Mouse (Mus musculus) heart, embryonic 14.5 days (tissue): ENCODE results near the gene Nolc1. TPM values are rescaled to one million over a fixed set of nuclear protein-coding genes. Genes with fewer than 3 reads are reported as not detected.
"Not testable (repeated sequence)": the region's sequence is repeated elsewhere in the genome, so short reads cannot be mapped to it uniquely, and the experiment has no call there.

ENCODE experiments used
- ATAC-seq: fragments of 200-750 bp; cut with Nextera tagmentation; 2 replicates; pipeline ENCODE4 v1.8.0; 2017; ENCODE audit warnings: low read depth, moderate TSS enrichment; ENCODE audit not compliant: insufficient number of reproducible peaks, insufficient read depth, low FRiP score
- H3K27ac ChIP-seq, 2 experiments: fragments of 200-500 bp in 1 of 2; fragments of 300-500 bp in 1 of 2; sonication (generic) in 1 of 2; replicated peaks in 1 of 2; 2 replicates each; pipeline ENCODE4 v1.5.1; 2012 to 2014; ENCODE audit warnings: low read depth in 2 of 2, low read length in 2 of 2, control low read depth in 1 of 2, mild to moderate bottlenecking in 1 of 2, mixed read lengths in 1 of 2; ENCODE audit not compliant: control insufficient read depth in 1 of 2, insufficient read depth in 1 of 2
- H3K27me3 ChIP-seq: fragments of 300-500 bp; sonication (generic); 2 replicates; pipeline ENCODE4 v1.6.1; 2014; ENCODE audit warnings: mild to moderate bottlenecking, low read length, control low read depth; ENCODE audit not compliant: control insufficient read depth, insufficient read depth
- H3K36me3 ChIP-seq: fragments of 300-500 bp; sonication (generic); 2 replicates; pipeline ENCODE4 v1.6.1; 2014; ENCODE audit warnings: mild to moderate bottlenecking, control low read depth, low read length, mixed read lengths; ENCODE audit not compliant: control insufficient read depth, insufficient read depth
- H3K4me1 ChIP-seq, 2 experiments: fragments of 200-500 bp in 1 of 2; fragments of 300-500 bp in 1 of 2; sonication (generic) in 1 of 2; 2 replicates each; pipeline ENCODE4 v1.6.1; 2012 to 2014; ENCODE audit warnings: low read length in 2 of 2, control low read depth in 1 of 2, mixed read lengths in 1 of 2; ENCODE audit not compliant: control insufficient read depth in 2 of 2, insufficient read depth in 2 of 2
- H3K4me2 ChIP-seq: fragments of 300-500 bp; sonication (generic); 2 replicates; pipeline ENCODE4 v1.6.1; 2014; ENCODE audit warnings: mild to moderate bottlenecking, low read length
- H3K4me3 ChIP-seq, 2 experiments: fragments of 200-500 bp in 1 of 2; fragments of 300-500 bp in 1 of 2; sonication (generic) in 1 of 2; 2 replicates each; pipeline ENCODE4 v1.5.1; 2012 to 2014; ENCODE audit warnings: low read length in 2 of 2, mild to moderate bottlenecking in 2 of 2, control low read depth in 1 of 2, low read depth in 1 of 2, moderate library complexity in 1 of 2; ENCODE audit not compliant: control insufficient read depth in 1 of 2, insufficient read depth in 1 of 2
- H3K9ac ChIP-seq: fragments of 300-500 bp; sonication (generic); 2 replicates; pipeline ENCODE4 v1.6.1; 2014; ENCODE audit warnings: mild to moderate bottlenecking, low read length
- H3K9me3 ChIP-seq: fragments of 300-500 bp; sonication (generic); 2 replicates; pipeline ENCODE4 v1.6.1; 2016; ENCODE audit warnings: low read length, control low read depth; ENCODE audit not compliant: control insufficient read depth
- WGBS: fragments of 180-500 bp; shearing (Covaris S2); extraction: QIAGEN DNeasy Blood & Tissue Kit; methylation state at CpG from one replicate; pipeline ENCODE4 v1.1.7; 2014; 5-methylcytosine and 5-hydroxymethylcytosine counted together
- polyA plus RNA-seq: library from polyadenylated mRNA; unstranded; fragments of >200 nt; fragmentation: Nextera tagmentation; extraction: Ambion mirVana; gene quantifications from 2 replicates; pipeline ENCODE4 v1.2.1, GENCODE M21; 2014

Nolc1 gene
- polyA plus RNA-seq, 1 experiment from 2014 or later = 37.1 TPM

- H3K27ac ChIP-seq = no peak overlapping the region
- WGBS = 70% methylated on average over 6 of the region's 6 CpGs
- H3K4me3 ChIP-seq = no peak overlapping the region
- H3K9ac ChIP-seq = no peak overlapping the region
- H3K4me2 ChIP-seq = no peak overlapping the region
- H3K27me3 ChIP-seq = no peaks in the 10 kb centered on the region
- ATAC-seq = no peak
- H3K9me3 ChIP-seq = no peaks in the 10 kb centered on the region
- no peaks in the 10 kb centered on the region for H3K36me3 ChIP-seq
- no peaks in the 10 kb centered on the region for H3K4me1 ChIP-seq
Measured at GRCm38 (mm10) chr19:46120872-46121271, 45.2 kb downstream of the Nolc1 start.

GRCm38 (mm10) chr19:46123876-46124275 is 48.2 kb downstream of the Nolc1 start:
- H3K27ac ChIP-seq = no peak overlapping the region
- no peak overlapping the region for H3K9ac ChIP-seq
- 76% methylated on average over 3 of the region's 3 CpGs for WGBS
- ATAC-seq = no peak
- no peaks in the 10 kb centered on the region for H3K9me3 ChIP-seq
- no peak overlapping the region for H3K4me3 ChIP-seq
- no peaks in the 10 kb centered on the region for H3K36me3 ChIP-seq
- peaks cover 4% of the 10 kb centered on the region; the same call in 1 of the 2 replicates for H3K27me3 ChIP-seq
- no peak overlapping the region for H3K4me2 ChIP-seq
- no peaks in the 10 kb centered on the region for H3K4me1 ChIP-seq

- H3K27ac ChIP-seq = no peak overlapping the region
- no peaks in the 10 kb centered on the region for H3K9me3 ChIP-seq
- no peaks in the 10 kb centered on the region for H3K36me3 ChIP-seq
Measured at GRCm38 (mm10) chr19:46124651-46125050, 49.0 kb downstream of the Nolc1 start.

GRCm38 (mm10) chr19:46126301-46126700 is 50.6 kb downstream of the Nolc1 start:
- no peak overlapping the region for H3K9ac ChIP-seq
- H3K36me3 ChIP-seq = no peaks in the 10 kb centered on the region
- peaks cover 0 to 2% of the 10 kb centered on the region in 2 experiments; a peak in 1 of 4 replicates for H3K4me1 ChIP-seq
- no peak overlapping the region for H3K27ac ChIP-seq
- 80% methylated on average over 4 of the region's 4 CpGs for WGBS
- H3K27me3 ChIP-seq = peaks cover 16% of the 10 kb centered on the region
- no peak overlapping the region for H3K4me2 ChIP-seq
- no peaks in the 10 kb centered on the region for H3K9me3 ChIP-seq
- no peak overlapping the region for H3K4me3 ChIP-seq
- ATAC-seq = no peak

More at GRCm38 (mm10) chr19:46124651-46125050, 49.0 kb downstream of the Nolc1 start:
- Histone ChIP-seq H3K27me3 (peaks cover 4% of the 10 kb centered on the region; the same call in 1 of the 2 replicates), H3K4me2 (no peak overlapping the region), H3K4me1 (no peaks in the 10 kb centered on the region), H3K4me3 (no peak overlapping the region), H3K9ac (no peak overlapping the region)
- ATAC-seq = no peak

GRCm38 (mm10) chr19:46129737-46130136 is 54.1 kb downstream of the Nolc1 start:
- H3K4me2 ChIP-seq, ATAC-seq, H3K9ac ChIP-seq, H3K4me1 ChIP-seq, H3K36me3 ChIP-seq, H3K27ac ChIP-seq, H3K4me3 ChIP-seq, H3K9me3 ChIP-seq: not testable (repeated sequence)
- WGBS = 70% methylated on average over 6 of the region's 6 CpGs
- H3K27me3 ChIP-seq = peaks cover 47% of the 10 kb centered on the region

GRCm38 (mm10) chr19:46131283-46131682 is 55.6 kb downstream of the Nolc1 start:
- peak overlapping the region; percentile 25 to 35 for H3K4me3 ChIP-seq
- no peak overlapping the region for H3K9ac ChIP-seq
- no peaks in the 10 kb centered on the region for H3K36me3 ChIP-seq
- ATAC-seq = no peak
- WGBS = 6% methylated on average over 8 of the region's 8 CpGs
- no peaks in the 10 kb centered on the region for H3K9me3 ChIP-seq
- peak overlapping the region; percentile 75 for H3K4me2 ChIP-seq
- H3K27ac ChIP-seq = no peak overlapping the region
- H3K27me3 ChIP-seq = peaks cover 51% of the 10 kb centered on the region
- H3K4me1 ChIP-seq = peaks cover 7 to 11% of the 10 kb centered on the region in 2 experiments; a peak in 3 of 4 replicates

GRCm38 (mm10) chr19:46131694-46132525 is 56.2 kb downstream of the Nolc1 start, which contains the start of gene Elovl3:
Gene Elovl3, plus strand, starts transcription at chr19:46131897.
- WGBS = 5% methylated on average over 31 of the region's 31 CpGs
- peaks cover 10 to 17% of the 10 kb centered on the region in 2 experiments; a peak in 3 of 4 replicates for H3K4me1 ChIP-seq
- H3K9ac ChIP-seq = peak within 1 kb of the TSS; percentile 36; the same call in 1 of the 2 replicates
- peak within 1 kb of the TSS; percentile 25 to 35 for H3K4me3 ChIP-seq
- H3K36me3 ChIP-seq = no peaks in the 10 kb centered on the region
- no peak within 1 kb of the TSS for H3K27ac ChIP-seq
- H3K9me3 ChIP-seq = no peaks in the 10 kb centered on the region
- H3K27me3 ChIP-seq = peaks cover 54% of the 10 kb centered on the region
- no peak for ATAC-seq
- H3K4me2 ChIP-seq = peak within 1 kb of the TSS; percentile 75
